Mouse (Mus musculus): ENCODE measurements at regions not wholly inside any gene's neighbourhood (a gene's known extent, or its start where the extent isn't known, plus 50 kb on each side); places are given as distances from the start of the nearest gene placed in this dataset.
A peak's percentile ranks its signal among the peaks of the same experiment; 100 is the strongest.

- H3K9me3 ChIP-seq (ENCODE audit: control insufficient read depth, low read length), result no peaks in the 10 kb centered on the region
- H3K27me3 ChIP-seq (ENCODE audit: control insufficient read depth, insufficient read depth, low read length), result no peaks in the 10 kb centered on the region
- H3K27ac ChIP-seq (ENCODE audit: low read depth, low read length), result no peak overlapping the region
- H3K4me3 ChIP-seq (ENCODE audit: low read depth, low read length), result no peak overlapping the region
- ATAC-seq (ENCODE audit: low read depth), result no peak
- no peak overlapping the region for H3K4me2 ChIP-seq (ENCODE audit: low read depth, low read length)
- no peaks in the 10 kb centered on the region; the same call in 1 of the 2 replicates for H3K4me1 ChIP-seq (ENCODE audit: control insufficient read depth, insufficient read depth, low read length)
- 82% methylated on average over 6 of the region's 6 CpGs for WGBS
- H3K36me3 ChIP-seq (ENCODE audit: control insufficient read depth, insufficient read depth, low read length), result peaks cover 14% of the 10 kb centered on the region
- no peak overlapping the region for H3K9ac ChIP-seq (replicated peaks; ENCODE audit: low read depth, low read length)
These were observed 615.9 kb downstream of the Nedd1 start for GRCm38 (mm10) chr10:92106331-92106730.

- Histone ChIP-seq H3K4me1 (ENCODE audit: control insufficient read depth, insufficient read depth, low read length) (peaks cover 2% of the 10 kb centered on the region; the same call in 1 of the 2 replicates), H3K27me3 (ENCODE audit: control insufficient read depth, insufficient read depth, low read length) (no peaks in the 10 kb centered on the region), H3K27ac (ENCODE audit: low read depth, low read length) (no peak overlapping the region), H3K4me2 (ENCODE audit: low read depth, low read length) (no peak overlapping the region), H3K9me3 (ENCODE audit: control insufficient read depth, low read length) (no peaks in the 10 kb centered on the region), H3K4me3 (ENCODE audit: low read depth, low read length) (no peak overlapping the region), H3K9ac (replicated peaks; ENCODE audit: low read depth, low read length) (no peak overlapping the region), H3K36me3 (ENCODE audit: control insufficient read depth, insufficient read depth, low read length) (peaks cover 8% of the 10 kb centered on the region)
- no peak for ATAC-seq (ENCODE audit: low read depth)
- WGBS, result 54% methylated on average over 9 of the region's 9 CpGs
These were observed 618.3 kb downstream of the Nedd1 start for GRCm38 (mm10) chr10:92103887-92104286.

DNA sequence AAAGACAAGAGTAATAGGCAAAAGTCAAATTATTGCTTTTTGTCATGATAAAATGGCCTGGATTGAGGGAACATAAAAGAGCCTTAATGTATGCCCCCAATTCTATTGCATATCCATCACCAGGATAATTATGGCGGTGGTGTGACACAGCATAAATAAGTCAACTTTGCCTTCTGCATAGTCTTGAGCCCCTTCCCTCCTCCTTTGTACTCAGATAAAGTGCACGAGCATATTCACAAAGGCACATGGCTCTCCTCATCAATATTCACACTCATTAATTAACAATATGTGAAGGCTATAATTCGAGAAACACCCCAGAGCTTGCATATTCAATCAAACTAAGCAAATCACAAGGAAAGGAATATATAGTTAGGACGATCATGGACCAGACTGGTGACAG, 619.5 kb downstream of the Nedd1 start:
- Histone ChIP-seq H3K4me2 (ENCODE audit: low read depth, low read length) (no peak overlapping the region), H3K27ac (ENCODE audit: low read depth, low read length) (no peak overlapping the region), H3K27me3 (ENCODE audit: control insufficient read depth, insufficient read depth, low read length) (no peaks in the 10 kb centered on the region), H3K36me3 (ENCODE audit: control insufficient read depth, insufficient read depth, low read length) (peaks cover 4% of the 10 kb centered on the region), H3K9ac (replicated peaks; ENCODE audit: low read depth, low read length) (no peak overlapping the region), H3K4me1 (ENCODE audit: control insufficient read depth, insufficient read depth, low read length) (peaks cover 2% of the 10 kb centered on the region; the same call in 1 of the 2 replicates), H3K4me3 (ENCODE audit: low read depth, low read length) (no peak overlapping the region), H3K9me3 (ENCODE audit: control insufficient read depth, low read length) (no peaks in the 10 kb centered on the region)
- ATAC-seq (ENCODE audit: low read depth), result no peak
- 32% methylated on average over 4 of the region's 4 CpGs for WGBS

GRCm38 (mm10) chr10:92097562-92097961, 624.7 kb downstream of the Nedd1 start:
- H3K36me3 ChIP-seq (ENCODE audit: control insufficient read depth, insufficient read depth, low read length), result no peaks in the 10 kb centered on the region
- H3K9me3 ChIP-seq (ENCODE audit: control insufficient read depth, low read length), result no peaks in the 10 kb centered on the region
- H3K4me1 ChIP-seq (ENCODE audit: control insufficient read depth, insufficient read depth, low read length), result 0 out of 2 replicates have a peak, but pooled peaks cover 2% of the 10 kb centered on the region
- H3K27me3 ChIP-seq (ENCODE audit: control insufficient read depth, insufficient read depth, low read length), result no peaks in the 10 kb centered on the region
- H3K9ac ChIP-seq (replicated peaks; ENCODE audit: low read depth, low read length), result no peak overlapping the region
- H3K27ac ChIP-seq (ENCODE audit: low read depth, low read length), result no peak overlapping the region
- no peak for ATAC-seq (ENCODE audit: low read depth)
- no peak overlapping the region for H3K4me3 ChIP-seq (ENCODE audit: low read depth, low read length)
- WGBS, result 22% methylated on average over 6 of the region's 7 CpGs
- H3K4me2 ChIP-seq (ENCODE audit: low read depth, low read length), result no peak overlapping the region

GRCm38 (mm10) chr10:92097081-92097480, 625.1 kb downstream of the Nedd1 start:
- no peak for ATAC-seq (ENCODE audit: low read depth)
- H3K9ac ChIP-seq (replicated peaks; ENCODE audit: low read depth, low read length), result no peak overlapping the region
- H3K4me3 ChIP-seq (ENCODE audit: low read depth, low read length), result no peak overlapping the region
- H3K27ac ChIP-seq (ENCODE audit: low read depth, low read length), result no peak overlapping the region
- no peaks in the 10 kb centered on the region for H3K27me3 ChIP-seq (ENCODE audit: control insufficient read depth, insufficient read depth, low read length)
- H3K9me3 ChIP-seq (ENCODE audit: control insufficient read depth, low read length), result no peaks in the 10 kb centered on the region
- 49% methylated on average over 4 of the region's 4 CpGs for WGBS
- H3K4me2 ChIP-seq (ENCODE audit: low read depth, low read length), result no peak overlapping the region
- H3K4me1 ChIP-seq (ENCODE audit: control insufficient read depth, insufficient read depth, low read length), result 0 out of 2 replicates have a peak, but pooled peaks cover 2% of the 10 kb centered on the region
- no peaks in the 10 kb centered on the region for H3K36me3 ChIP-seq (ENCODE audit: control insufficient read depth, insufficient read depth, low read length)

GRCm38 (mm10) chr10:92091480-92092395, 630.5 kb downstream of the Nedd1 start:
- Histone ChIP-seq H3K4me2 (ENCODE audit: low read depth, low read length) (no peak overlapping the region), H3K4me1 (ENCODE audit: control insufficient read depth, insufficient read depth, low read length) (no peaks in the 10 kb centered on the region), H3K9me3 (ENCODE audit: control insufficient read depth, low read length) (no peaks in the 10 kb centered on the region), H3K4me3 (ENCODE audit: low read depth, low read length) (no peak overlapping the region), H3K27ac (ENCODE audit: low read depth, low read length) (peak overlapping the region; percentile 34; the same call in 1 of the 2 replicates), H3K9ac (replicated peaks; ENCODE audit: low read depth, low read length) (no peak overlapping the region), H3K27me3 (ENCODE audit: control insufficient read depth, insufficient read depth, low read length) (no peaks in the 10 kb centered on the region), H3K36me3 (ENCODE audit: control insufficient read depth, insufficient read depth, low read length) (no peaks in the 10 kb centered on the region; the same call in 1 of the 2 replicates)
- WGBS, result 40% methylated on average over 9 of the region's 9 CpGs
- ATAC-seq (ENCODE audit: low read depth), result no peak

DNA sequence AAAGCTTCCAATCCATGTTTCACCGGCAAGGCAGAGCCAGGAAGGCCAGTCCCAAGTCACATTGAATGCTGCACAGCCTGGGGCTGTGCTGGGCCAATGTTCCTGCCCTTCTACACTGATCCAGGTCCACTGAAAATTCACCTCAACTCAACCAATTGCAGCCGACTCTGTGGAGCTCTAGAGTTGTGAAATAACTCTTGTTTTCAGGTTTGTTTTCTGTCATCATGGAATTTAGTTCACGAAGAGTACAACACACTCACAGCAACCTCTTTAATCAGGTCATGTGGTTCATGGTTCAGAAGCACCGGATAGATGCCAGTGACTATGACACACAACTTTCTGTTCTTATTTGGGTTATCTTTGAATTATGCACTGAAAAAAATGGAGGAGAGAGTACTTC, 640.1 kb downstream of the Nedd1 start:
- Histone ChIP-seq H3K27me3 (ENCODE audit: control insufficient read depth, insufficient read depth, low read length) (no peaks in the 10 kb centered on the region), H3K9me3 (ENCODE audit: control insufficient read depth, low read length) (no peaks in the 10 kb centered on the region), H3K4me1 (ENCODE audit: control insufficient read depth, insufficient read depth, low read length) (peaks cover 5% of the 10 kb centered on the region; the same call in 1 of the 2 replicates), H3K27ac (ENCODE audit: low read depth, low read length) (no peak overlapping the region), H3K4me3 (ENCODE audit: low read depth, low read length) (no peak overlapping the region), H3K36me3 (ENCODE audit: control insufficient read depth, insufficient read depth, low read length) (peaks cover 12% of the 10 kb centered on the region), H3K4me2 (ENCODE audit: low read depth, low read length) (no peak overlapping the region), H3K9ac (replicated peaks; ENCODE audit: low read depth, low read length) (no peak overlapping the region)
- ATAC-seq (ENCODE audit: low read depth), result no peak
- 94% methylated on average over 4 of the region's 4 CpGs for WGBS

DNA sequence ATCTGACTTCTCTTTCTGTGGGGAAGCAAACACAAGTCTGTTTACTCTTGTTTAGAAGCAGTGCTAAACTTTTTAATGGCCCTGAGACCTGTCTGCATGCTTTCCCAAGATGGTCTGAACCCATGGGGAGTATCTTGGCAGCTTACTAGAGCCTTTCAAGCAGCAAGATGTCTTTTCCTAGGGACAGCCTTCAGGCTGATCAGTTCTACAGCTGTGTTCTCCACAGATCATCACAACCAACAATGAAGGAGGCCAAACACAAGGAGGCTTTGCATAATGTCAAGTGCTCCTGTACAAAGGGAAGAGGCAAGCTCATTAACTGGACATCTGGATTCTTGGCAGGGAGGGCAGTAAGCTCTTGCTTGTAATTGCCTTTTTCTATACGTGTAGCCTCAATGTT, 641.0 kb downstream of the Nedd1 start:
- H3K27ac ChIP-seq (ENCODE audit: low read depth, low read length), result no peak overlapping the region
- no peak overlapping the region for H3K4me3 ChIP-seq (ENCODE audit: low read depth, low read length)
- H3K9me3 ChIP-seq (ENCODE audit: control insufficient read depth, low read length), result no peaks in the 10 kb centered on the region
- H3K36me3 ChIP-seq (ENCODE audit: control insufficient read depth, insufficient read depth, low read length), result peaks cover 12% of the 10 kb centered on the region
- WGBS, result 14% methylated on average over 1 of the region's 1 CpGs
- no peaks in the 10 kb centered on the region for H3K27me3 ChIP-seq (ENCODE audit: control insufficient read depth, insufficient read depth, low read length)
- peaks cover 5% of the 10 kb centered on the region; the same call in 1 of the 2 replicates for H3K4me1 ChIP-seq (ENCODE audit: control insufficient read depth, insufficient read depth, low read length)
- no peak for ATAC-seq (ENCODE audit: low read depth)
- H3K4me2 ChIP-seq (ENCODE audit: low read depth, low read length), result no peak overlapping the region
- no peak overlapping the region for H3K9ac ChIP-seq (replicated peaks; ENCODE audit: low read depth, low read length)

DNA sequence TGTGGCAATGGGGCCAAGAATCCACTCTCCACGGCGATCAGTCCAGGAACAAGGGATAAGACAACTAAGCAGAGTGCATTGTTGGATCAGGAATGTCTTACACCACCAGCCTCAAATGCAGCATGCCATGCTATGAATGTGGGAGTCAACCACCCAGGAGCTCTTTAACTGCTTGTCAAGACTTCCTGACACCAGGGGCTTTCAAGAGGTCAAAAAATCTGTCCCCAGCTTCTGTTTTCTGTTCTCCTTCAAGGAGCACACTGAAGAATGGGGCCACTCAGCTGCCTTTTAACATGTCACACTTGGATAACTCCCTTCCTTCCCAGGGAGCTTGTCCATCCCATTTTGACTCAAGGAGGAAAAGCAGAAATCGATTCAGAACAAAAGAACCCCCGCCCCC, 642.8 kb downstream of the Nedd1 start:
- Histone ChIP-seq H3K4me1 (ENCODE audit: control insufficient read depth, insufficient read depth, low read length) (peaks cover 12% of the 10 kb centered on the region; the same call in 1 of the 2 replicates), H3K9me3 (ENCODE audit: control insufficient read depth, low read length) (no peaks in the 10 kb centered on the region), H3K36me3 (ENCODE audit: control insufficient read depth, insufficient read depth, low read length) (peaks cover 12% of the 10 kb centered on the region), H3K27ac (ENCODE audit: low read depth, low read length) (no peak overlapping the region), H3K9ac (replicated peaks; ENCODE audit: low read depth, low read length) (no peak overlapping the region), H3K27me3 (ENCODE audit: control insufficient read depth, insufficient read depth, low read length) (no peaks in the 10 kb centered on the region), H3K4me3 (ENCODE audit: low read depth, low read length) (no peak overlapping the region), H3K4me2 (ENCODE audit: low read depth, low read length) (no peak overlapping the region)
- 23% methylated on average over 4 of the region's 4 CpGs for WGBS
- no peak for ATAC-seq (ENCODE audit: low read depth)
